Mouse (Mus musculus) heart, adult 8-10 months (tissue): ENCODE data around the gene Il25. TPM values are rescaled to one million over a fixed set of nuclear protein-coding genes. Genes with fewer than 3 reads are reported as not detected.
"Not testable (repeated sequence)": the region's sequence is repeated elsewhere in the genome, so short reads cannot be mapped to it uniquely, and the experiment has no call there.

Source experiments
- DNase-seq: peaks from one replicate; pipeline ENCODE4 v3.0.0; 2022; ENCODE audit warnings: low spot score
- total RNA-seq, 4 experiments: library from RNA; stranded (reverse); gene quantifications; 2 replicates each; pipeline ENCODE4 v1.2.4; 2022

The Il25 gene
- total RNA-seq, 4 experiments from 2014 or later: not detected

DNA sequence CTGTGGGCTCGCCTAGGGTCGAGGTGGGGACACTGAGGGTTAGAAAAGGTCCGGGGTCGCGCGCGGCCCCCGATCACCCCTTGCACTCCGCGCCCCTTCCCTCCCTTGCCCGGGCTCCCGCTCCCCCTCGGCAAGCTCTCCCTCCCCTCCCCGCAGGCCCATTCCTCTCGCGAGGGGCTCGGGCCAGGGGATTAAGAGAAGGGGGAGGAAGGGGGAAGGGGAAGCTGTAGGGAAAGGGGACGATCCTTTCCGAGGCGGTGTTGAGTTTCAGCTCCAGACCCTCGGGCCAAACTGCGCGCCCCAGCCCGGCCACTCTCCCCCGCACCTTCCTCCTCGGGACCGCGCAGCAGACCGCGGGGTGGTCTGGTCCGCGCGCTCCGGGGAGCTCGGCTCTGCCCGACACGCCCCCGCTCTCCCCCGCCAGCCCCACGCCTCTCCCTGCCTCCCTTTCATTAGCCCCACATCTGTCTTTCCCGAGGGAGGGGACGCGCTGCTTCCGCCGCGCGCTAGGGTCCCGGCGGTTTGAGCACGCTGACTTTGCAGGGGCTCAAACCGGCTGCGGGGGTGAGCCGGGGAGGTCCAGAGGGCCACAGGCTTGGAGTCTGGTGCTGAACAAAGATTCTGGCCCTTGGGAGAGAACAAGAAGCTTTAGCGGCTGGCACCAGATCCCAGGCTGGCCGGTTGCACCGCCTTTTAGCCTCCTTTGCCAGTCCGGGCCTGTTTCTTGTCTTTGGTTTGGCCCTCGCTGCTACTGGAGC is 5.9 kb upstream of the Il25 start:
- DNase-seq: peak; percentile 58

DNA sequence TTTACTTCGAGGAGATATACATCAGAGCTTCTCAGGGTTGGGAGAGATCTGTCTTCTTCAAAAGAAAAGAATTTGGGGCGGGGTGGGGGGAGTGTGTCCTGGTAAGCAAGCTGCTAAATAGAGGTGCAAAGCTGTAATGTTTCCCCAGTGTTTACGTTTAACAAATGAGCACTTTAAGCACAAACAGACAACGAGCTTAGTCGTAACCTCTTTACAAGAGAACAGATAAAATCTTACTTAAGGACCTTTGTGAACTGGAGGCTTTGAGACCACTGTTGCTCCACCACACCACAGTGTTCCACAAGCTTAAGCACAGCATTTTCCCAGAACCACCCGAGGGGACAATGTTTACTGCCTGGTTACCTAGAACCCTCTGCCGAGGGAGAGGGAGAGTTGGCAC is 5.2 kb upstream of the Il25 start:
- no peak for DNase-seq

DNA sequence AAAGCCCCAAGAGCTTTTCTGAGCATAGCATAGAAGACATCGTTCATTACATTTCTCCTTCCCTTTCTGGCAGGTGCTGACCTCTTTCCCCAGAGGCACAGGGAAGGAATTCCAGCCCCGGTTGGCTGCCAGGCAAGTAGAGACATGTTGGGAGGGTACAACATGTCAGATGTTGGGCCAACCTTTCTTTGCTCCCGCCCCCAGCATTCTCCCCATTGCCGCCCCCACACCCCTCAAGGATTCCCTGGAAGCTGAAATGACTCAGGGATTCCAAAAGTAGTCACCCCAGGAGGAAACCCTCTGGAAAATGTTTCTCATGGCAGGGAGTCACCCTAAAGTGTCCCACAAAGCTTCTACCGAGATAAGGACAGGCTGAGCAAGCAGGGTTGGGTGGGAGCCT is 2.7 kb upstream of the Il25 start:
- no peak for DNase-seq

DNA sequence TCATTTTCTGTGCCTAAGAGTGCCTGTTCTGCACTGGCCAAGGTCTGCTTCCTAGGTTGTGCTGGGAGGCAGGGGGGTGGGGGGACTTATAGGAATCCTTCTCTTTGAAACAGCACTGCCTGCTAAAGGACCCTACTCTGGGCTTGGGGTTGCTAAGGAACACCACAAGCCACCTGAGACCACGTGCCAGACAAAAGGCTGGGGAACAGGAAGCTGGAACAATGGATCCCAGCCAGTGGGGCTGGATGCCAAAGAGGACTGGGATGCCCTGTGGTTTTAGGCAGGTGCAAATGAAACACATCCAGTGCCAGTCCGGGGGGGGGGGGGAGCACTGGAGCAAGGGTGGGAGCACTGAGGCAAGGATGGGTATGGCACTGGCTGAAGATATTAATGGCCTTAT is 2.1 kb upstream of the Il25 start:
- no peak for DNase-seq

DNA sequence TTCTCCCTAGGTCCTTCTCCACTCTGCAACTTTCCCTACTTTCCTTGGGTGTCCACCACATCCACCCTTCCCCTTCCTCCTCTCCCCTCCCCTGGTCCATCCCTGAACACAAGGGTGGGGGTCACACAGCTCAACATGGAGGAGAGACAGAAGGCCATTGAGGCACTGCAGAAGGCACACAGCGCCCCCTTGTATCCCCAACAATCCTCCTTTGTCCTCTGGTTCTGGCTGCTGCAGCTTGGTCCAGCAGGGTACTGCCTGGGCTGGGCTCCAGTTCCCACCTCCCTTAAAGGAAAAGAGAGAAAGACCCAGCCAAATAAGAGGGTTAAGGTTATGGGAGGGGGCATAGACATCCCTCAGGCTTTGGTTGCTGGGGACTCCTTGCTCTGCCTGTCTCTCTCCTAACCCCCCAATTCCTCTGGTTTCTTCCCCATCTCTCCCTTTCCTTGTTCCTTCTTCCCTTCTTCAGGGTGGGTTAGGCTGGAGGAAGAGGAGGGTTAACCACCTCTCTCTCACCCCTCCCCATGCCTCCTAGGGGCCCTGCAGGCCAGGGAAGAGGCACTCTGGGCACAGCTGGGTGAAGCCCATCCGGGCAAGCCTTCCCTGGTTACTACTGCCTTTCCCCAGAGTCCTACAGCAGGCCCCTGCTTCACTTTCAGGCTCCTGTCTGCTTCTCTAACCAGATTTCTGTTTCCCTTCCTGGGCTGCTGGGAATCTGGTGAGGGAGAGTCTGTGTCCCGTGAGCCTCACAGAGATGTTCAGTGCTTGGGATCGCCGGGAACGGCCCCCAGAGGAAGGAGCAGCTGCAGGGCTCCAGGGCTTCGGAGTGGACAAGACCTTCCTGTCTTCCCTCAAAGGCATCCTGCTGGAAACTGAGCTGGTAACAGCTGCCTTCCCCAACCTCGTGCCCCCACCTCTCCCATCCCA is 3.7 kb downstream of the Il25 start, which contains the start of gene Cmtm5:
TSS of gene Cmtm5 (plus strand) at position 358 of the 927 bp plus-strand sequence.
- no peak for DNase-seq

DNA sequence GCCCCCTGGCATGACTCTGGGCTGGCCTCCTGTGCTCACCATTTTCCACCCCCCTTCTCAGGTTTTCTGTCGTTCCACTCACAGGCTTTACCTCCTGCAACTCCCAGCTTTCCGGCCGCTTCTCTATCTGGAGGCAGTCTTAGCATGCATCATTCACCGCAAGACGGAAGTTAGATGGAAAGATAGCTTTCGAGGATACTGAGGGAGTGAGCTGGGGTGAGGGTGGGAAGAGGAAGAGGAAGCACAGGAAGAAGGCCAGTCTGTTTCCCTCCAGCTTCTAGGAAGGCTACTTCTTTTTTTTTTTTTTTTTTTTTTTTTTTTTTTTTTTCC is 4.3 kb downstream of the Il25 start:
- no peak for DNase-seq

DNA sequence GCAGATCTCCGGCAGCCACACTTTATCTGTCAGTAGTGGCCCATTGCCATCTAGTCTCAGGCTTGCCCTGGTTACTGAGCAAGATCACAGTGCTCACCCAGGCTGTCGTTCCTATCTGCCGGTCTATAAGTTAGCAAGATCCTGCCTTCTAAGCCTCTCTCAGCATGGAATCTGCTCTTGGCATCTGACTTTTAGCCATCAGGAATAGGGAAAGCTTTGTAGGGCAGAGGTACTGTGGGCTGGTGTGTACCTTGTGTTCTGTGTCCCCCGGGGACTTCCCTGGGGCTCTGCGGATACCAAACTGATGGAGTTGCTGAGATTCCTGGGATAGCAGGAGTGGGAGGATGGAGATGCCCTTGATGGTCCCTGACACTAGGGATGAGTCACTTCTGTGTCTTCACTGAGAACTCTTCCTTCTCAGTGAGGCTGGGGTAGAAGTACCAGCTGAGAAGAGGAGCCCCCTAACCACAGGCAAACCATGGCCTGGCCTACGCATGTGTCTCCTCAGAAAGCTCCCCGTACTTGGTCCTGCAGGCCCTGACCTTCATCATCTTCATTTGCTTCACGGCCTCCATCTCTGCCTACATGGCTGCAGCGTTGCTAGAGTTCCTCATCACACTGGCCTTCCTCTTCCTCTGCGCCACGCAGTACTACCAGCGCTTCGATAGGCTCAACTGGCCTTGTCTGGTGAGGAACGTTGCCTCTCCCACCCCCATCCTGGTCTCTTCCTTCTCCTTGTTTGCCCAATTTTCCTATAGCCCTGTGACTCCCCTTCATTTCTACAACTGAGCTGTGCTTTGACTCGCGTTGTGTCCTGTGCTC is 5.1 kb downstream of the Il25 start:
- DNase-seq: no peak

DNA sequence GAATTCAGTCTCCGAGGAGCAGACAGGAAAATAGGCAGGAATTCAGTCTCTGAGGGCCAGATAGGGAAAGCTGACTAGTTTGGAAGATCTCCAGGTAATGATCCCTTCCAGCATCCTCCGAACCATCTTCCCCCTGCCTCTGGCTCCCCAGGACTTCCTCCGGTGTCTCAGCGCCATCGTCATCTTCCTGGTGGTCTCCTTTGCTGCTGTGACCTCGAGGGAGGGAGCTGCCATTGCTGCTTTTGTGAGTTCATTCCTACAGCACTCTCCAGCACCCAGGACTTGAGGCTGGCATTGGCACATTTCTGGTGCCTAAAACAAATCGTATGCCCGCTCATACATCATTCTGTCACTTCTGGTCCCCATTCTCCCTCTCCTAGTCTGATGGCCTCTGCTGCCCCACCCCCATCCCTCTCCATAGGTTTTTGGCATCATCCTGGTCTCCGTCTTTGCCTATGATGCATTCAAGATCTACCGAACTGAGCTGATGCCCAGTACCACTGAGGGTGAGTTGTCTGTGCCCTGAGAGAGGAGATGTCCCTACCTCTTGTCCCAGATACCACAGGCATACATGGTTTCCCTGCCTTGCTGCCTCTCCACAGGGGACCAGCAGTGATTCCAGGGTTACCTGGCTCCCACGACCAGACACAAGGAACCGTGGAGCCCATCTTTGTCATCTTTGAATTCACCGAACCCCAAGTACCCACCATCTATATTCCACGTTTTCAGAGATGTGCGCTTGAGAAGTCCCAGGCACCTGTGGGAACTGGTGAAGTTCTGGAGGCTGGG is 6.1 kb downstream of the Il25 start:
- DNase-seq: no peak

DNA sequence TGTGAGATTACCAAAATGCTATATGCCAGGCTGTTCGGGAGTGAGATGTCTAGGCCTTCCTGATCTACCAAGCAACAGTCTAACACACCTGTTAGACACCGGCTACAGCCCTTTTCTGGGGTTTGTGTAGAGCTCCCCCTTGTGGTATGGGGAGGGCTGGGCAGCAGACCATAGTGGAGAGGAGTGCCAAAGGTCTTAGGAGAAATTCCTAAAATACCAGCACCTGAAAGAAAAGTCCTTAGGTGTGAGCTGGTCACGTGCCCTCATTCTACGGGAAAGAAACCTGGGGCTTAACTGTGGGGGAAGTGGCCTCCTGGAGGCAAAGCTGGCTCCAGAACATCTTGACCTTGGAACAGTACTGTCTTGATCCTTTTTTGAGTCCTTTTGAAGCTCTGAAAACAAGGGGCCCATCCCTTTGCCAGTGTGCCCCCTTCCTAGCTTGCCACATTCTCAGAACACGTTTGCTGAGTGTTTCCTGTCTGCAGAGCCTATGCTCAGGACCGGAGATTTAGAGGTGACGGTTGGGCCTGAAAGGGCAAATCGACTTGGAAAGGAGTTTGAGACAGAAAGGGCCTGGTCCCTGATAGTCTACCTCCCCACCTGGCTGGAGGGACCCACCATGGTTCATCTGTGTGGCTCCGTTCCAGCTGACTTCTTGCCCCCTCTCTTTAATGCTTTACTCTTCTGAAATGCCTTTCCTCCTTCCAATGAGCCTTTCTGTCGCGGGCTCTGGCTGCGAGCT is 7.1 kb downstream of the Il25 start:
- DNase-seq: peak; percentile 80

DNA sequence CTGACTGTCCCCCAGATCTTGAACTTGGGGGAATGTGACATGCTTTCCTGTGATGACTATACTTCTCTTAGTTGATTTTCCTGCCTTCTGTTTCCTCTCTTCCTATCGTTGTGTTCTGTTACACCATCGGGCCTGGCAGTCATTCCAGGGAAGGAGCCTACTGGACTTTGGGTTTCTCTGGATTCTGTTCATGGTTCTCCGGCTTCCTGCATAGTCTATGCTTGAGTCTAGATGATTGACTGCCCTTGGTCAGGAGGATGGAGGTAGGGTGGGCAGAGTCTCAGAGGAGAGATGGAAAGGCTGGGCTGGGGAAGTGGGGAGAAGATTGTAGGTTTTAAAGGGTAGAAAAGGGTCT is 7.7 kb downstream of the Il25 start:
- no peak for DNase-seq

DNA sequence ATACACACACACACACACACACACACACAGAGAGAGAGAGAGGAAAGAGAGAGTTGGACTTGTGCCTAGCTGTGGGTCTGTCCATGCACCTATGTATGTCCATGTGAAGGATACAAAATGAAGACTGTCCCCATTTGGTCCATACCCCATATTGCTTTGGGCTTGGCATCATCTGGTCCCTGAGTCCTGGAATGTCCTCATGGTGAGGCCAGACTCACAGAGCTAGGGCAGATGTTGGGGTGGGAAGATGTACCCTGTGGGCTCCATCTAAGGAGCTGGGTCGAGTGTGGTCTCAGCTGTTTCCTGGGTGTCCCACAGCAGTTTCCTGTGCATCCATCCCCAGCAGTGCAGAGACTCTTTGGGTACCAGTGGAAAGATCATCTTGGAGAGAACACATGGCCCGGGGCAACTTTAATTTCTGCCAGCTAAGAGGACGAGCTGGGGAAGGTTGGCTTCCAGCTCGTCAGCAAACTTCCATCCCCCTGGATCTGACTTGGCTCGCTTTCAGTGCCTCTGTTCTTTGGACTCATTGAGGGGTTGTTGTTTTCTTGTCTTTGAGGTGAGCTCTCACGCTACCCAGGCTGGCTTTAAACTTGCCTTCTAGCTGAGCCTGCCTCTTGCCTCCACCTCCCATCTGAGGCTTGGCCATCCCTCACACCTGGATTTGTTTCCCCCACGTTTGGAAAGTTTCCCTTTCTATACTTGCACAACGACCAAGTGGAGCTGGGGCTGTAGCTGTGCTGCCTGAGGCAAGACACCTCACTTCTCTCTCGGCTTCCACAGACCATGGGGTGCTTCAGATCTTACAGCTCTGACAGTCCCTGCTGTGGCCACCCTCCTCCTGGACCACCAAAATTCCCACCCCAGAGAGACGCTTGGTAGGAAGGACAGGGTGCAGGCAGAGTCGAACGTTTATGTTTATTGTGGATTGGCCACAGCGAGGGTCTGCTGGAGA is 8.8 kb downstream of the Il25 start:
- DNase-seq: no peak

DNA sequence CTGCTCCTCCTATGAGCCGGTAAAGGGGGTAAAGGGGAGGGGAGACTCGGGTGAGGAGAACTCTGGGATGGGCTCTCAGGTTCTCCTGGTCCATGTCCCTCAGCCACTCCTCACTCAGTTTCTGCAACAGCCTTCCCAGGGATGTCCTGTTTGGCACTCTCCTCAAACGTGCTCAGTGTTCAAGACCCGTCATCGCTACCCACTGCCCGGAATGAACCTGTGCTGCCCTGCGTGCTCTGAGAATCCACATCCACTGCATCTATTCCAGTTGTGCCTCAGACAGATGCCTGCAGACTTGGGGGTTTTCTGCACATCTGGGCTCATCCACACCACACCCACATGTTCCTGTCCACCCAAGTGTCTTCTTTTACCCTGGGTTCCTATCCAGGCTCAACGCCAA is 10.0 kb downstream of the Il25 start:
- no peak for DNase-seq

DNA sequence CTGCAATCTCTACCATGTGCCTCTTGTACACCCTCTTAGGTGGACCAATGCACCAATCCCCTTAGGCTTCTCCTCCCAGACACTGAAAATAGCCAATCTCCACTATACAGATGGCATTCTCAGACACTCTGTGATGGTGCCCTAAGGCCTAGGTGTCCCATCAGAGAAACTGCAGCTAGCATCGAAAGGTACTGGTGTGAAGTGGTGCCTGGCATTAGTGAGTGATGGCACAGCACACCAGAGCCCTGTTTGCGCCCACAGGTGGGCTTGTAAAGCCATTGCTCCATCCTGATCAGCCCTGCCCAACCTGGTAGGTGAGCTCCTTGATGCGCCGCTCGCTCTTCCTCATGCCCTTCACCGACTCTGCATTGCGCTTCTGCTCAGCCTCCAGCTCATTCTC is 11.5 kb downstream of the Il25 start:
- no peak for DNase-seq

DNA sequence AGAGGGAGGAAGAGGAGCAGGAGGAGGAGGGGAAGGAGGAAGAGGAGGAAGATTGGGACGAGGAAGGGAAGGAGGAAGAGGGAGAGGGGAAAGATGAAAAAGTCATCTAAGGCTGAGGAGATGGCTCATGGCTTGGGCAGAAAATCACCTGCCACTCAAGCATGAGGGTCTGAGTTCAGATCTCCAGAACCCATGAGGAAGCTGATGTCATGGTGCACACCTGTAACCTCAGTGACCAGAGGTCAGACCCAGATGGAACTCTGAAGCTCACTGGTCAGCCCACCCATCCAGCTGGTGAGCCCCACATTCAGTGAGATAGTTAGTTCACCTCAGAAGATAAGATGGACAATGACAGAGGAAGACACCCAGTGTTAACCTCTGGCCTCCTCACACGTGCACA is 12.4 kb downstream of the Il25 start:
- DNase-seq: no peak

DNA sequence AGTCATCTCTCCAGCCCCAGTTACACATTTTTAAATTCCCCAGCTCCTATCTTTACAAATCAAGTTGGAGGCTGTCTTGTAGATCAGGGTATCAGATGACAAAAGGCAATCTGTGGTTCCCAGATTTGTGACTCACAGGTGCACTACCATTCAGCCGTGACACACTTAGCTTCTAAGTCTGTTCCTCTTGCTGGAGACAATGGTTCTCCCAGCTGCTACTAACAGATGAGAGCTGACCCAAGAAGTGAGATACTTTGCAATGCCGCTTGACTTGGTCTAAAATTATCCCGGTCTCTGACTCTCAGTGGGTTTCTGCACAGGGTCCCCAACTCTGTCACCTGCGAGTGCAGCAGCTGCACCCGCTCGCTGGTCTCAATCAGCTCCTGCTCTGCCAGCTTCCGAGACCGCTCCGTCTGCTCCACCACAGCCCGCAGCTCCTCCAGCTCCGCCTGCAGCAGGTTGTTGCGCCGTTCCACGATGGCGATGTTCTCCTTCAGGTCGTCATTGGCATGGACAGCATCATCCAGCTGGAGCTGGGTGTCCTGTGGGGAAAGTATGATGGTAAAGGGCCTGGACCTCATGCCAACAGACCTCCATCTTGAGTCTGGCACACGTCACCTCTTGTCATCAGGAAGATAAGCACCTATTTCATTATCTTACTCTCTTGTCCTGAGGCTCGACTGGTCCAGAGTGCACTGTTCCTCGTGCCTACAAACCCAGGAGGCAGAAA is 13.6 kb downstream of the Il25 start:
- no peak for DNase-seq

DNA sequence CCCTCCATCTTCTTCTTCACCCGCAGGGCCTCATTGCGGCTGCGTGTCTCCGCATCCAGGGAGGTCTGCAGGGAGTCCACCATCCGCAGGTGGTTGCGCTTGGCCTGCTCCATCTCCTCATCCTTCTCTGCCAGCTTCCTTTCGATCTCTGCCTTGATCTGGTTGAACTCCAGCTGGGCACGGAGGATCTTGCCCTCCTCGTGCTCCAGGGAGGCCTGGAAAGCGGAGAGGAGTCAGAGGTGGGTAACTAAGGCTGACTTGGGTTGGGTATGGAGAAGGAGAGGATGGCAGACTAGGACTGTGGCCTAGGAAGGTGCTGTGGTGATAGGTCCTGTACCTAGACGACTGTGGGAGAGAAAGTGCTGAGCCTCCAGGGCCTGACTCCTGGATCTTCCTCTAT is 14.5 kb downstream of the Il25 start:
- DNase-seq: not testable (repeated sequence)

DNA sequence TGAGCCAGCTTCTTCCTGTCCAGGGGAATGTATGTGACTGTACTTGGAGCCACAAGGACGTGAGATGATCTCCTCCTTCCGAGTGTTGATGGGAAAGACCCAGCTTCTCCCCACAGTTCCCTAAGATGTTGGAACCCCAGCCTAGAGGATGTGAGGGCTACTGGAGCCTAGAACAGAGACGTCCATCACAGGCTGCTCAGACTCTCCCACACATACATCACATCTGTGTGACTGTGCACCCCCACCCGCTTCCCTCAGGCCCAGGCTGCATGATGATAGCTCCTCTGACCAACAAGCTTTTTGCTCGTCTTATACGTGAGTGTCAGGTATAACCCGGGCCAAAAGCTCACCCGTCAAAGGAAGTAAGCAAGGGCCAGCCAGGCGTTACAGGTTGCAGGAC is 16.3 kb downstream of the Il25 start:
- no peak for DNase-seq

DNA sequence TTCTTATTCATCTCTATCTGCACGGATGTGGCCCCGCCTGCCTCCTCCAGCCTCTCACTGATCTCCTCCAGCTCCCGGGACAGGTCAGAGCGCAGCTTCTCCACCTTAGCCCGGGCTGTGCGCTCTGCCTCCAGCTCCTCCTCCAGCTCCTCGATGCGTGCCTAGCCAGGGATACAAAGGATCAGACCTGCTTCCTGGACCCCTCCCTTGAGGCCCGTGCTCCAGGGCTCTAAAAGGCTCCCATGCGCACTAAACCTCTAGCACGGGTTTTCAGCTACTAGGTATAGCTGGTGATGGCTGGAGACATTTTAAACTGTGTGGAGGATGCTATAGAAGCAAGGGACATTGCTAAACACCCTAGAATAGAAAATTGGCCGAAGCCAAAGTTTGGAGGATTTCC is 18.0 kb downstream of the Il25 start:
- DNase-seq: no peak

DNA sequence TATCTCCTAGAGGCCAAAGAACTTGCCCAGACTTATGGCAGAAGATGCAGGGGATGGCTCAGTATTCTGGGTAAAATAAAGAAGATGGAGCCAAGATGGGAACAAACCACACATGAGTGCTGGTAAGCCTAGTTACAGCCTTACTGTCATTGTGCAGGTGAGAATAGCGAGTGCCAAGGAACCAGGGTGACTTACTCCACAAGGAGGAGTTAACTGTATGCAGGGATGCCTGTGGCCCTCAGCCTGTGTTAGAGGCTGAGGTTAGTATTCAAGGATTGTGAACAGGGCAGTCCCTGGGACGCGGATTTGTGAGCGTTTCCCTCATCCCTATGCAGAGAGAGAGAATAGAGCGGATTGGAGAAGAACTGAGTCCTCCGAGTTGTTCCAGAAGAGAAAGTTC is 19.1 kb downstream of the Il25 start:
- no peak for DNase-seq
